Mouse (Mus musculus) stomach, embryonic 16.5 days (tissue): ENCODE measurements at regions not wholly inside any gene's neighbourhood (a gene's known extent, or its start where the extent isn't known, plus 50 kb on each side); places are given as distances from the start of the nearest gene placed in this dataset.

Source experiments
- ATAC-seq: fragments of 200-750 bp; cut with Nextera tagmentation; 2 replicates; pipeline ENCODE4 v1.8.0; 2017; ENCODE audit warnings: moderate number of reproducible peaks, moderate TSS enrichment; ENCODE audit not compliant: insufficient read depth, low FRiP score
- H3K27ac ChIP-seq: fragments of 300-500 bp; sonication (generic); 2 replicates; pipeline ENCODE4 v1.5.1; 2014; ENCODE audit warnings: low read length
- H3K27me3 ChIP-seq: fragments of 300-500 bp; sonication (generic); 2 replicates; pipeline ENCODE4 v1.6.1; 2014; ENCODE audit warnings: low read length, control low read depth, mixed read lengths; ENCODE audit not compliant: control insufficient read depth, insufficient read depth
- H3K36me3 ChIP-seq: fragments of 300-500 bp; sonication (generic); 2 replicates; pipeline ENCODE4 v1.6.1; 2014; ENCODE audit warnings: low read length; ENCODE audit not compliant: control insufficient read depth, insufficient read depth
- H3K4me1 ChIP-seq: fragments of 300-500 bp; sonication (generic); 2 replicates; pipeline ENCODE4 v1.6.1; 2014; ENCODE audit warnings: low read length, control low read depth, mixed read lengths; ENCODE audit not compliant: control insufficient read depth, insufficient read depth
- H3K4me2 ChIP-seq: fragments of 300-500 bp; sonication (generic); 2 replicates; pipeline ENCODE4 v1.6.1; 2014; ENCODE audit warnings: low read depth, low read length, mixed read lengths
- H3K4me3 ChIP-seq: fragments of 300-500 bp; sonication (generic); replicated peaks from 2 replicates; pipeline ENCODE4 v1.5.1; 2014; ENCODE audit warnings: mild to moderate bottlenecking, low read length
- H3K9ac ChIP-seq: fragments of 300-500 bp; sonication (generic); 2 replicates; pipeline ENCODE4 v1.6.1; 2014; ENCODE audit warnings: low read length
- H3K9me3 ChIP-seq: fragments of 300-500 bp; sonication (generic); replicated peaks from 2 replicates; pipeline ENCODE4 v1.6.1; 2016; ENCODE audit warnings: low read length, control low read depth; ENCODE audit not compliant: control insufficient read depth
- WGBS: fragments of 180-500 bp; shearing (Covaris S2); extraction: QIAGEN DNeasy Blood & Tissue Kit; methylation state at CpG from one replicate; pipeline ENCODE4 v1.1.7; 2014; 5-methylcytosine and 5-hydroxymethylcytosine counted together

DNA sequence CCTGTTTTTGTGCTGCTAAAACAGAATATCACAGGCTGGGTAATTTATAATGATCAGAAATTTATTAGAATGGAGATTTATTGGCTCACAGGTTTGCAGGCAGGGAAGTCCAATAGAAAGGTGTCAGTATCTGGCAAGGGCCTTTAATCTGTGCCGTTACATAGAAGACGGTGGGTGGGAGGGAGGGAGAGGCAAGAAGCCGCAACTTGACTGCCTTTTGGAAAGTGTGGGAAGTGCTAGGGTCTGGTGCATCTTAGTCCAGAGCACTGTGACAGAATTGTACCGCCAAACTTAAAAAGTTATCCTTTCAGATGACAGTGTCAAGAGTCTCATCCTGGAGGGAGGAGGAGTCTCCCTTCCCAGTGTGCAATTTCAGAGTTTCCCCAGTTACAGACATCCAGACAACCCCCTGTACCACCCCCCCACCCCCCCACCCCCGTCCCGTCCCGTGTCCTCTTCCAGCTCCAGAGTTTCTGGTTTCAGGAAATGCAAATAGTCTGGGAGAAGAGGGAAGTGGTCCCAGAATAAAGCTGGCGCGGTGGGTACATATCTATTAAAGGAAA, 261.4 kb upstream of the Mpped2 start:
- no peak overlapping the region for H3K27ac ChIP-seq

DNA sequence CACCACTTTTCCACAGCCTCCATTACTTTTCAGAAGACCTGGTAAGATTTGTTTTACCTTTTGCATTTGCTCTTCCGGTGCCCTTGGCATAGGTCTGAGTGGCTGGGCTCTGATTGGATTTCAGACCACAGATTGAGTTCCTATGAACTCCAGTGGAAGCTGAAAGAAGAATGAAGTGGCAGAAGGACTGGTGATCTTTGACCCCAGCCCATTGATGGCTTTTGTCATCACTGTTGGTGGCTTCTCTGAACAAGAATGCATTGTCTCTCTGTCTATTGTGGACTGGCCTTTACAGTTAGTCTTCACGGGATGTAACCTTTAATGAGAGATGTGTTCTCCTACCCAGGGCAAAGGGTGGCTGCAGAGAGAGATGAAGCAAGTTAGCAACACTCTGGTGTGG, 256.9 kb upstream of the Mpped2 start:
- H3K4me1 ChIP-seq, result no peaks in the 10 kb centered on the region
- no peak for ATAC-seq
- no peaks in the 10 kb centered on the region for H3K27me3 ChIP-seq
- no peak overlapping the region for H3K27ac ChIP-seq
- 73% methylated on average over 2 of the region's 2 CpGs for WGBS
- no peak overlapping the region for H3K4me2 ChIP-seq
- no peak overlapping the region for H3K4me3 ChIP-seq
- no peaks in the 10 kb centered on the region for H3K36me3 ChIP-seq
- H3K9ac ChIP-seq, result no peak overlapping the region
- no peaks in the 10 kb centered on the region for H3K9me3 ChIP-seq

More for the DNA sequence above, 261.4 kb upstream of the Mpped2 start:
- ATAC-seq, result no peak
- Histone ChIP-seq H3K4me3 (no peak overlapping the region), H3K4me1 (no peaks in the 10 kb centered on the region), H3K36me3 (no peaks in the 10 kb centered on the region), H3K4me2 (no peak overlapping the region), H3K9ac (no peak overlapping the region), H3K27me3 (no peaks in the 10 kb centered on the region), H3K9me3 (no peaks in the 10 kb centered on the region)
- 34% methylated on average over 9 of the region's 9 CpGs for WGBS

- Histone ChIP-seq H3K9me3 (no peaks in the 10 kb centered on the region), H3K4me2 (no peak overlapping the region), H3K4me1 (no peaks in the 10 kb centered on the region), H3K27ac (no peak overlapping the region), H3K9ac (no peak overlapping the region), H3K4me3 (no peak overlapping the region), H3K36me3 (no peaks in the 10 kb centered on the region), H3K27me3 (no peaks in the 10 kb centered on the region)
- WGBS, result 64% methylated on average over 7 of the region's 7 CpGs
- ATAC-seq, result no peak
Observed at GRCm38 (mm10) chr2:106454310-106454974, 238.6 kb upstream of the Mpped2 start.

GRCm38 (mm10) chr2:106455039-106455438, 238.0 kb upstream of the Mpped2 start:
- Histone ChIP-seq H3K27me3 (no peaks in the 10 kb centered on the region), H3K27ac (no peak overlapping the region), H3K4me3 (no peak overlapping the region), H3K4me1 (no peaks in the 10 kb centered on the region), H3K4me2 (no peak overlapping the region), H3K36me3 (no peaks in the 10 kb centered on the region), H3K9me3 (no peaks in the 10 kb centered on the region), H3K9ac (no peak overlapping the region)
- ATAC-seq, result no peak
- 82% methylated on average over 4 of the region's 4 CpGs for WGBS

DNA sequence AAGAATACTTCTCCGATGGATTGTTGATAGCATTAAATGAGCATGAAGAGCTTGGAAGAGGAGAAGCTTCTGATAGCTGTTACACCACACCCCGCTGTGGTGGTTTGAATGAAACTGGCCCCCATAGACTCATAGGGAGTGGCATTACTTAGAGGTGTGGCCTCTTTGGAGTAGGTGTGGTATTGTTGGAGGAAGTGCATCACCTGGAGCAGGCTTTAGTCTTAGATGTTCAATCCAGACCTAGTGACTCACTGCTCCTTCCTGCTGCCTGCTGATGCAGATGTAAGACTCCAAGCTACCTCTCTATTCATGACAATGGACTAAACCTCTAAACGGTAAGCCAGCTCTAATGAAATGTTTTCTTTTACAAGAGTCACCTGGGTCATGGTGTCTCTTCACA, 237.1 kb upstream of the Mpped2 start:
- H3K9me3 ChIP-seq, result no peaks in the 10 kb centered on the region
- WGBS, result 80% methylated on average over 3 of the region's 3 CpGs
- H3K4me1 ChIP-seq, result no peaks in the 10 kb centered on the region
- no peak overlapping the region for H3K4me2 ChIP-seq
- no peak overlapping the region for H3K27ac ChIP-seq
- ATAC-seq, result no peak
- no peaks in the 10 kb centered on the region for H3K27me3 ChIP-seq
- no peak overlapping the region for H3K4me3 ChIP-seq
- H3K9ac ChIP-seq, result no peak overlapping the region
- no peaks in the 10 kb centered on the region for H3K36me3 ChIP-seq

DNA sequence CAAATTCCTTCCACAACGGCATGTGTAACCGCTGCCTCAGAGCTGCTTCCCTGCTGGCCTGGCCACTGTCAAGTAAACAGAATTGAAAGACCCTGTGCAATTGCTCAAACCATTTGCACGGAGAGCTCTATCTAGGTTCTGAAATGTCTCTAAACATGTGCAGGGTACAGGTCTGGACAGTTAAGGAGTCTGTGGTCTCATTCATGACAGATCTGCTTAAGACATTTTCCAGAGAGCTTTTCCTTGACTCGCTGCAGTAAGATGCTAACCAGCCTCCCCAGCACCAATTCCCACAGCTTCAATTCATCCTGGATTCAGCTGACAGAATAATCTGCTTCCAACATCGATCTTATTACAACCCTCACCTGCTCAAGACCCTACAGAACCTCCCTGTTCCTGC, 235.1 kb upstream of the Mpped2 start:
- no peak overlapping the region for H3K27ac ChIP-seq
- 34% methylated on average over 5 of the region's 5 CpGs for WGBS
- peak; percentile 73; the same call in 1 of the 2 replicates for ATAC-seq

GRCm38 (mm10) chr2:106461021-106461420, 232.0 kb upstream of the Mpped2 start:
- no peaks in the 10 kb centered on the region for H3K9me3 ChIP-seq
- no peaks in the 10 kb centered on the region for H3K36me3 ChIP-seq
- H3K4me2 ChIP-seq, result no peak overlapping the region
- no peaks in the 10 kb centered on the region for H3K27me3 ChIP-seq
- no peak overlapping the region for H3K27ac ChIP-seq
- WGBS, result 47% methylated on average over 8 of the region's 8 CpGs
- H3K9ac ChIP-seq, result no peak overlapping the region
- H3K4me1 ChIP-seq, result no peaks in the 10 kb centered on the region
- no peak for ATAC-seq
- no peak overlapping the region for H3K4me3 ChIP-seq

More for the DNA sequence above, 235.1 kb upstream of the Mpped2 start:
- H3K4me3 ChIP-seq, result no peak overlapping the region
- no peaks in the 10 kb centered on the region for H3K27me3 ChIP-seq
- H3K9me3 ChIP-seq, result no peaks in the 10 kb centered on the region
- H3K4me1 ChIP-seq, result no peaks in the 10 kb centered on the region
- no peaks in the 10 kb centered on the region for H3K36me3 ChIP-seq
- H3K4me2 ChIP-seq, result no peak overlapping the region
- no peak overlapping the region for H3K9ac ChIP-seq

GRCm38 (mm10) chr2:106461490-106461889, 231.6 kb upstream of the Mpped2 start:
- ATAC-seq, result no peak
- no peaks in the 10 kb centered on the region for H3K4me1 ChIP-seq

GRCm38 (mm10) chr2:106461973-106462637, 231.0 kb upstream of the Mpped2 start:
- Histone ChIP-seq H3K27me3 (no peaks in the 10 kb centered on the region), H3K9me3 (no peaks in the 10 kb centered on the region), H3K4me1 (no peaks in the 10 kb centered on the region), H3K27ac (no peak overlapping the region), H3K36me3 (no peaks in the 10 kb centered on the region), H3K9ac (no peak overlapping the region), H3K4me3 (no peak overlapping the region), H3K4me2 (no peak overlapping the region)
- 61% methylated on average over 12 of the region's 12 CpGs for WGBS
- ATAC-seq, result no peak

More at GRCm38 (mm10) chr2:106461490-106461889, 231.6 kb upstream of the Mpped2 start:
- H3K36me3 ChIP-seq, result no peaks in the 10 kb centered on the region
- no peaks in the 10 kb centered on the region for H3K27me3 ChIP-seq
- no peak overlapping the region for H3K4me3 ChIP-seq
- H3K9ac ChIP-seq, result no peak overlapping the region
- no peak overlapping the region for H3K4me2 ChIP-seq
- WGBS, result 57% methylated on average over 7 of the region's 7 CpGs
- H3K9me3 ChIP-seq, result no peaks in the 10 kb centered on the region
- no peak overlapping the region for H3K27ac ChIP-seq
